Mouse (Mus musculus) gonadal fat pad, adult 2 months (tissue): Measurements from ENCODE around the gene Olfr746. TPM values are rescaled to one million over a fixed set of nuclear protein-coding genes. Genes with fewer than 3 reads are reported as not detected.

Experiments used
- DNase-seq: peaks from one replicate; pipeline ENCODE4 v3.0.0-alpha.2; 2012; ENCODE audit warnings: low read depth
- polyA plus RNA-seq: library from polyadenylated mRNA; depleted of rRNA; stranded (reverse); fragments of >200 nt; gene quantifications from 2 replicates; pipeline ENCODE4 v1.2.3, GENCODE M21; 2012; rRNA removed

Olfr746 gene
- polyA plus RNA-seq, result not detected in 2 replicates

DNA sequence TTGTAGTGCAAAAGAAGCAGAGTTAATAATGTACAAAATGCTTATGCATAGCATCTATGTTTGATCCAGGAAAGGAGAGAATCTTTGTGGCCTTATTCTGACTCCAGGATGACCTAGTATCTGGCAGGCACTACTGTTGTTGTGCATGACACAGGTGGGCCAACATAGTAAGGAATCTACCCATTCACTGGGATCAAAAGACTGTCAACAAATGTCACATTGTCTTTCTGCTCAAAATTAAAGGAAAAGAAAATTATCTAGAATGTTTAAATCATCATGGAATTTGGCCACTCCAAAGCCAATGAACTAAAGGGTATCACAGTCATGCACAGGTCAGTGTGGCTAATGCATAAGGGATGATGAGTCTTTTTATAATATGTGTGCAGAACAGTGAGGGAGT, at the start of gene Olfr746:
TSS of gene Olfr746 (plus strand) at position 301 of the 400 bp plus-strand sequence.
- no peak for DNase-seq

DNA sequence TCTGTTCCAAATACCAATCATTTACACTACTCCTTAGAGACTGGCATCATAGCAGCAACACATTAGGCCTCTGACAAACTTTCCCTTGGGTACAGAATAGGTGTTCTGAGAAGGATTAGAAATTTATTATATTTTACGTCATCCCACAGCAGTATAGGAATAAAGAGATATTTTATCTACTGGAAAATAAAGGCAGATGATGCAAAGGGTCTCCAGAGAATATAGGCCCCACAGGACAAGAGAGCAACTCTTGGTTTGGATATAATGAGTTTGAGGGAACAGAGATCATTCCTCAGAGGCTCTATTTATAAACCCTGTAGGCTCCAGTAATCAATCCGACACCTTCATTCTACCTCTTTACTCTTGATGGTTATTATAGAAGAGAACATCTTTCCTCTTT, 32.3 kb upstream of the Olfr746 start, which contains the start of gene Olfr744:
TSS of gene Olfr744 (plus strand) at position 301 of the 400 bp plus-strand sequence.
- no peak for DNase-seq

DNA sequence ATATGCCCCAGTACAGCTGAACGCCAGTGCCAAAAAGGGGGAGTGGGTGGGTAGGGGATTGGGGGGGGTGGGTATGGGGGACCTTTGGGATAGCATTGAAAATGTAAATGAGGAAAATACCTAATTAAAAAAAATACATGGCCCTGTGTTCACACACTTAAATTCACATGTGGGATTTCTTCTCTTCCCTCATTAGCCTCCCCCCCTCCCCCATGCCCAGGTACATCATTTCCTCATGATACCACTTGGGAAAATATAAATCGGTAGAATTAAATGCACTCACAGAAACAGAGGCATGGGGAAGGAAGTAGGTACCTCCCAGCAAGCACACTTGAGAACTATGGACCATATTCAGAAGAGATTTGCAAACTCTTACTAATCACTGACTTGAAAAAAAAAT, 7.8 kb upstream of the Olfr746 start, which contains the start of gene Olfr745:
TSS of gene Olfr745 (plus strand) at position 301 of the 400 bp plus-strand sequence.
- DNase-seq, result no peak

DNA sequence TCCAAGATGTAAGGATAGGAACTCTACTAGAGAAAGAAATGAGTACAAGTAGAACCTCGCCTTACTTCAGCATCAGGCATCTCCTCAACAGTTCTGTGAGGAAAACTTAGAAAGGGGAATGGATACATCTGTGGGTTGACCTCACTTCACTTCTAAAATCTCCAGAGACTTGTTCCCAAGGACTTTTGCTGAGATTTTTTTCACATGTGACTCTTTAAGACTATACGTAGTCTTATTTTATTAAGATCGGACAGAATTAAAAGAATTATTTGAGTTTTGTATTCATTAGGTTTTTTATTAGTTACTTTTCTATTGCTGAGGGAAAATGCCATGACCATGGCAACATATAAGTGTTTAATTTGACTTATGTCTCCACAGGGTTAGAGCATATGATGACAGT, 46.2 kb downstream of the Olfr746 start, which contains the start of gene Olfr747:
TSS of gene Olfr747 (minus strand) at position 101 of the 400 bp plus-strand sequence.
- DNase-seq, result no peak

Other genes starting within 250 kb of the Olfr746 start
- gene Olfr738, start 239.5 kb upstream of the Olfr746 start, polyA plus RNA-seq, result not detected in 2 replicates
- gene Olfr739, start 228.5 kb upstream of the Olfr746 start, polyA plus RNA-seq, result not detected in 2 replicates
- not detected in 2 replicates for gene Olfr740, start 201.5 kb upstream of the Olfr746 start, polyA plus RNA-seq
- not detected in 2 replicates for gene Olfr741, start 174.3 kb upstream of the Olfr746 start, polyA plus RNA-seq
- gene Olfr742, start 143.5 kb upstream of the Olfr746 start, polyA plus RNA-seq, result not detected in 2 replicates
- gene Olfr743, start 125.2 kb upstream of the Olfr746 start, polyA plus RNA-seq, result not detected in 2 replicates
- gene Olfr744, start 32.2 kb upstream of the Olfr746 start, polyA plus RNA-seq, result not detected in 2 replicates
- not detected in 2 replicates for gene Olfr745, start 7.7 kb upstream of the Olfr746 start, polyA plus RNA-seq
- gene Olfr747, start 46.1 kb downstream of the Olfr746 start, polyA plus RNA-seq, result not detected in 2 replicates
- gene Olfr748, start 60.3 kb downstream of the Olfr746 start, polyA plus RNA-seq, result not detected in 2 replicates
- gene Olfr749, start 98.0 kb downstream of the Olfr746 start, polyA plus RNA-seq, result not detected in 2 replicates
- 31.9 and 32.5 TPM in 2 replicates for gene Ttc5, start 138.4 kb downstream of the Olfr746 start, polyA plus RNA-seq
- gene Ccnb1ip1, start 160.6 kb downstream of the Olfr746 start, polyA plus RNA-seq, result 0.07 TPM in 1 of 2 replicates, not detected in the other
- 27.1 and 33.3 TPM in 2 replicates for gene Parp2, start 160.8 kb downstream of the Olfr746 start, polyA plus RNA-seq
- gene Tep1, start 223.5 kb downstream of the Olfr746 start, polyA plus RNA-seq, result 29.1 and 43.4 TPM in 2 replicates